Mouse (Mus musculus) CH12.LX (cell line): ENCODE data around the gene Il27ra. TPM values are rescaled to one million over a fixed set of nuclear protein-coding genes. Genes with fewer than 3 reads are reported as not detected.
A peak's percentile ranks its signal among the peaks of the same experiment; 100 is the strongest.

Experiments
- DNase-seq: peaks from one replicate; pipeline ENCODE4 v3.0.0-alpha.2; 2013; ENCODE audit errors: extremely low read depth
- H3K27ac ChIP-seq: 2 replicates; pipeline ENCODE4 v1.5.1; 2012; ENCODE audit warnings: low read depth, mild to moderate bottlenecking, control low read depth, moderate library complexity; ENCODE audit not compliant: insufficient read depth
- H3K27me3 ChIP-seq: replicated peaks from 2 replicates; pipeline ENCODE3; 2012; ENCODE audit warnings: inconsistent platforms
- H3K36me3 ChIP-seq, 2 experiments: replicated peaks in 1 of 2; 2 replicates each; pipeline versions ENCODE3 to v1.6.1; 2012; ENCODE audit warnings: inconsistent platforms in 1 of 2, low read length in 1 of 2, mild to moderate bottlenecking in 1 of 2, mixed read lengths in 1 of 2, moderate library complexity in 1 of 2; ENCODE audit not compliant: control insufficient read depth in 1 of 2, insufficient read depth in 1 of 2
- H3K4me1 ChIP-seq, 2 experiments: 2 replicates each; pipeline ENCODE4 v1.6.1; 2012; ENCODE audit warnings: inconsistent platforms in 1 of 2, moderate library complexity in 1 of 2; ENCODE audit not compliant: insufficient read depth in 2 of 2, control insufficient read depth in 1 of 2
- H3K4me2 ChIP-seq: 2 replicates; pipeline ENCODE4 v1.6.1; 2012; ENCODE audit warnings: low read depth, mild to moderate bottlenecking, control low read depth; ENCODE audit not compliant: poor library complexity, insufficient read depth, severe bottlenecking
- H3K4me3 ChIP-seq, 3 experiments: fragments of 150-350 bp in 1 of 3; sonication (generic) in 1 of 3; replicated peaks in 1 of 3; 2 replicates each; pipeline versions ENCODE3 to v1.5.1; 2011 to 2012; ENCODE audit warnings: low read depth in 2 of 3, low read length in 2 of 3, mild to moderate bottlenecking in 2 of 3, moderate library complexity in 2 of 3, control low read depth in 1 of 3, improper control_type of control experiment in 1 of 3, inconsistent platforms in 1 of 3, mixed read lengths in 1 of 3; ENCODE audit not compliant: poor library complexity in 1 of 3
- H3K79me2 ChIP-seq: replicated peaks from 2 replicates; pipeline ENCODE4 v1.6.1; 2012; ENCODE audit warnings: mild to moderate bottlenecking, moderate library complexity; ENCODE audit not compliant: control insufficient read depth, poor library complexity, insufficient read depth, severe bottlenecking; ENCODE audit errors: extremely low read depth
- H3K9ac ChIP-seq: 2 replicates; pipeline ENCODE4 v1.6.1; 2012; ENCODE audit warnings: low read depth, mild to moderate bottlenecking, control low read depth, moderate library complexity; ENCODE audit not compliant: insufficient read depth
- H3K9me3 ChIP-seq: replicated peaks from 2 replicates; pipeline ENCODE3; 2012; ENCODE audit warnings: low read length, inconsistent platforms, mixed read lengths
- BHLHE40 ChIP-seq: IDR thresholded peaks from 2 replicates; pipeline ENCODE4 v1.6.1; 2011; ENCODE audit warnings: mild to moderate bottlenecking, low read depth, low read length, improper control_type of control experiment
- CHD1 ChIP-seq: IDR thresholded peaks from 2 replicates; pipeline ENCODE4 v1.6.1; 2012; ENCODE audit warnings: low read depth, low read length, improper control_type of control experiment, inconsistent platforms
- CHD2 ChIP-seq: IDR thresholded peaks from 2 replicates; pipeline ENCODE4 v1.6.1; 2011; ENCODE audit warnings: low read length, improper control_type of control experiment
- CTCF ChIP-seq, 2 experiments: IDR thresholded peaks in 1 of 2; conservative IDR thresholded peaks in 1 of 2; 2 replicates each; pipeline ENCODE4 v1.5.1; 2011 to 2012; ENCODE audit warnings: low read depth in 2 of 2, low read length in 2 of 2, improper control_type of control experiment in 1 of 2, inconsistent platforms in 1 of 2, mild to moderate bottlenecking in 1 of 2, moderate library complexity in 1 of 2
- E2F4 ChIP-seq: IDR thresholded peaks from 2 replicates; pipeline ENCODE4 v1.6.1; 2011; ENCODE audit warnings: low read depth, low read length, improper control_type of control experiment; ENCODE audit not compliant: insufficient replicate concordance
- ELF1 ChIP-seq: IDR thresholded peaks from 2 replicates; pipeline ENCODE4 v1.6.1; 2014; ENCODE audit warnings: low read depth, mild to moderate bottlenecking, inconsistent platforms, low read length, improper control_type of control experiment
- EP300 ChIP-seq: IDR thresholded peaks from 2 replicates; pipeline ENCODE4 v1.6.1; 2011; ENCODE audit warnings: low read length, improper control_type of control experiment
- ETS1 ChIP-seq: conservative IDR thresholded peaks from 2 replicates; pipeline ENCODE4 v1.6.1; 2012; ENCODE audit warnings: low read depth, mild to moderate bottlenecking, inconsistent platforms, low read length, improper control_type of control experiment, moderate library complexity
- GABPA ChIP-seq: IDR thresholded peaks from 2 replicates; pipeline ENCODE4 v1.6.1; 2012; ENCODE audit warnings: low read depth, low read length, improper control_type of control experiment, inconsistent platforms; ENCODE audit not compliant: insufficient replicate concordance
- HCFC1 ChIP-seq: IDR thresholded peaks from 2 replicates; pipeline ENCODE4 v1.6.1; 2012; ENCODE audit warnings: low read depth, mild to moderate bottlenecking, inconsistent platforms, low read length, improper control_type of control experiment
- IRF4 ChIP-seq: IDR thresholded peaks from 2 replicates; pipeline ENCODE4 v1.6.1; 2014; ENCODE audit warnings: low read depth, mild to moderate bottlenecking, inconsistent platforms, low read length, improper control_type of control experiment
- JUN ChIP-seq: IDR thresholded peaks from 2 replicates; pipeline ENCODE4 v1.6.1; 2011; ENCODE audit warnings: low read depth, mild to moderate bottlenecking, low read length, improper control_type of control experiment, moderate library complexity; ENCODE audit not compliant: insufficient read depth
- JUND ChIP-seq: conservative IDR thresholded peaks from 2 replicates; pipeline ENCODE4 v1.6.1; 2011; ENCODE audit warnings: low read depth, low read length, improper control_type of control experiment
- KAT2A ChIP-seq: IDR thresholded peaks from 2 replicates; pipeline ENCODE4 v1.6.1; 2012; ENCODE audit warnings: low read length, improper control_type of control experiment, inconsistent platforms; ENCODE audit not compliant: insufficient replicate concordance
- MAFK ChIP-seq: IDR thresholded peaks from 2 replicates; pipeline ENCODE4 v1.6.1; 2011; ENCODE audit warnings: low read length, improper control_type of control experiment; ENCODE audit not compliant: insufficient replicate concordance
- MAX ChIP-seq: IDR thresholded peaks from 2 replicates; pipeline ENCODE4 v1.6.1; 2011; ENCODE audit warnings: low read length, improper control_type of control experiment
- MAZ ChIP-seq: IDR thresholded peaks from 2 replicates; pipeline ENCODE4 v1.6.1; 2012; ENCODE audit warnings: low read depth, mild to moderate bottlenecking, inconsistent platforms, low read length, improper control_type of control experiment, moderate library complexity
- MEF2A ChIP-seq: IDR thresholded peaks from 2 replicates; pipeline ENCODE4 v1.6.1; 2014; ENCODE audit warnings: low read depth, mild to moderate bottlenecking, inconsistent platforms, low read length, improper control_type of control experiment, borderline replicate concordance
- MXI1 ChIP-seq: IDR thresholded peaks from 2 replicates; pipeline ENCODE4 v1.6.1; 2011; ENCODE audit warnings: mild to moderate bottlenecking, low read depth, low read length, improper control_type of control experiment
- MYC ChIP-seq: IDR thresholded peaks from 2 replicates; pipeline ENCODE4 v1.6.1; 2011; ENCODE audit warnings: low read depth, mild to moderate bottlenecking, improper control_type of control experiment, low read length
- NELFE ChIP-seq: IDR thresholded peaks from 2 replicates; pipeline ENCODE4 v1.6.1; 2011; ENCODE audit warnings: low read depth, low read length, improper control_type of control experiment
- NRF1 ChIP-seq: IDR thresholded peaks from 2 replicates; pipeline ENCODE4 v1.6.1; 2014; ENCODE audit warnings: low read depth, mild to moderate bottlenecking, inconsistent platforms, low read length, improper control_type of control experiment, moderate library complexity
- PAX5 ChIP-seq: IDR thresholded peaks from 2 replicates; pipeline ENCODE4 v1.6.1; 2012; ENCODE audit warnings: low read length, inconsistent platforms, mixed read lengths
- POLR2AphosphoS2 ChIP-seq: IDR thresholded peaks from 2 replicates; pipeline ENCODE4 v1.6.1; 2011; ENCODE audit warnings: low read depth, low read length, improper control_type of control experiment
- RAD21 ChIP-seq: IDR thresholded peaks from 2 replicates; pipeline ENCODE4 v1.6.1; 2011; ENCODE audit warnings: low read depth, mild to moderate bottlenecking, low read length, improper control_type of control experiment, moderate library complexity
- RCOR1 ChIP-seq: conservative IDR thresholded peaks from 2 replicates; pipeline ENCODE4 v1.6.1; 2012; ENCODE audit warnings: low read depth, mild to moderate bottlenecking, inconsistent platforms, low read length, improper control_type of control experiment
- SIN3A ChIP-seq: IDR thresholded peaks from 2 replicates; pipeline ENCODE4 v1.6.1; 2012; ENCODE audit warnings: low read length, improper control_type of control experiment, inconsistent platforms
- SMC3 ChIP-seq: IDR thresholded peaks from 2 replicates; pipeline ENCODE4 v1.6.1; 2011; ENCODE audit warnings: low read depth, low read length, improper control_type of control experiment
- TCF12 ChIP-seq: IDR thresholded peaks from 2 replicates; pipeline ENCODE4 v1.6.1; 2014; ENCODE audit warnings: low read depth, mild to moderate bottlenecking, inconsistent platforms, low read length, improper control_type of control experiment
- UBTF ChIP-seq: IDR thresholded peaks from 2 replicates; pipeline ENCODE4 v1.6.1; 2012; ENCODE audit warnings: low read depth, mild to moderate bottlenecking, inconsistent platforms, low read length, improper control_type of control experiment, moderate library complexity
- USF1 ChIP-seq: IDR thresholded peaks from 2 replicates; pipeline ENCODE4 v1.6.1; 2014; ENCODE audit warnings: low read depth, mild to moderate bottlenecking, inconsistent platforms, low read length, improper control_type of control experiment
- ZC3H11A ChIP-seq: IDR thresholded peaks from 2 replicates; pipeline ENCODE4 v1.6.1; 2012; ENCODE audit warnings: low read depth, mild to moderate bottlenecking, inconsistent platforms, low read length, improper control_type of control experiment
- ZKSCAN1 ChIP-seq: IDR thresholded peaks from 2 replicates; pipeline ENCODE4 v1.6.1; 2012; ENCODE audit warnings: low read depth, inconsistent platforms, low read length, improper control_type of control experiment, borderline replicate concordance
- ZMIZ1 ChIP-seq: IDR thresholded peaks from 2 replicates; pipeline ENCODE4 v1.6.1; 2012; ENCODE audit warnings: low read depth, mild to moderate bottlenecking, inconsistent platforms, low read length, improper control_type of control experiment
- dilution Hi-C: fragments of 300-500 bp; cut with MboI; formaldehyde crosslinking; loops from 2 replicates; pipeline ENCODE4 v1.14.3; 2020; ENCODE audit warnings: low sequenced_read_pairs; ENCODE audit not compliant: extremely low pct_unique_long_range_greater_than_20kb, extremely low pct_ligation_motif_present
- in situ Hi-C: fragments of 300-500 bp; cut with MboI; formaldehyde crosslinking; loops from 3 replicates; pipeline ENCODE4 v1.14.3; 2019; ENCODE audit warnings: low sequenced_read_pairs, low pct_ligation_motif_present, low pct_unique_long_range_greater_than_20kb, mixed read lengths
- polyA plus RNA-seq: library from polyadenylated mRNA; unstranded; fragments of >175 nt; gene quantifications from 2 replicates; pipeline ENCODE4 v1.2.1, GENCODE M21; 2012; ENCODE audit warnings: low read depth; ENCODE audit not compliant: insufficient read length
- total RNA-seq, 2 experiments: library from RNA; depleted of rRNA; stranded (reverse); fragments of 300-350 nt in 1 of 2; fragments of >200 nt in 1 of 2; gene quantifications; 2 replicates each; pipeline ENCODE4 v1.2.3; 2012 to 2014

The Il27ra gene
- 0.97 and 1.4 TPM in 2 replicates for total RNA-seq (2012; rRNA removed)
- total RNA-seq (2014; rRNA removed), result 2.1 and 2.3 TPM in 2 replicates
- polyA plus RNA-seq, result 2.4 and 3.0 TPM in 2 replicates

DNA sequence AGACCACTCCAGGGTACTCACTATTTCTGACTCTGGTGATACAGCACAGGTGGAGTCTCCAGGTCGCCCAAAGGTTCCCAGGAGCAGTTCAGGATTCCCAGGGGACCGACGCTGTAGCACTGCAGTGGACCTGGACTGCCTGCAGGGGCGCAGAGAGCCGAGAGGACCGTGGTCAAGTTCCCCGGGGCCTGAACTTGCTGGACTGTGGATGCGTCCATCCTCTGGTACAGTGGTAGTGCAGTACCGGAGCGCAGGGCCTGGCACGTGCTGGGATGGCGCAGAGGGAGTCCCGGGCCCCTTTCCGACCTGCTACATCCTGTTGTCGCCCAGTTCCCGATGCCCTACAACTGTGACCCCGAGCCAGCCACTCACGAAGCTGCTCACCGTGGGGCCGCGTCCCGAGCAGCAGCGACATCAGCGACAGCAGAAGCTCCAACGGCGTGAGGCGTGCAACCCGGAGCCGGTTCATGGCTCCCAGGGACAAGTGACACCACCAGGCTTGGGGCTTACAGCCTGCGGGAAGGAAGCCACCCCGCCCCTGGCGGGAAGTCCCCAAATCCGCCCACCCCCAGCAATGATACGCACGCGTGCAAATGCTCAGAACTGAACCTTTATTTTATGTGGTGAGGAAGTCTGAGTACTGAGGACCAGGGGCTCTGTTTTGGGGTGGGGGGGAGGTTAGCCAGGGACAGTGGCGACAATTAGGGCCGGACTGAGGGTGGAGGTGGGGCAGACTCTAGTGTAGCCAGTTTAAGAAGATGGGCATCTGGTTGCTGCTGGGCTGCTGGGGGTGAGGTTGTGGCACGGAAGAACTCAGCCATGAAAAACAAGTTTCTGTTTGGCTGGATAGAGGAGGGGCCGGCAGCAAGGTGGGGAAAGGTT is at the start of gene Il27ra:
Il27ra (minus strand) TSS at position 524 of the 882 bp plus-strand sequence.
- Histone ChIP-seq H3K27ac (no peak within 1 kb of the TSS), H3K4me1 (peaks cover 6 to 20% of the 10 kb centered on the region in 2 experiments), H3K9ac (peak within 1 kb of the TSS; percentile 59), H3K27me3 (peaks cover 9% of the 10 kb centered on the region), H3K4me3 (peak within 1 kb of the TSS; percentile 44 to 66 (median 66)), H3K36me3 (peaks cover 0 to 20% of the 10 kb centered on the region in 2 experiments), H3K79me2 (no peaks in the 10 kb centered on the region), H3K4me2 (peak within 1 kb of the TSS; percentile 79), H3K9me3 (peaks cover 3% of the 10 kb centered on the region)
- peak; percentile 53 to 78 for TF ChIP-seq CTCF (conservative IDR thresholded peaks at IDR 0.05 in 1 of 2, IDR thresholded peaks at IDR 0.05 in 1 of 2; ENCODE audit: low read depth in 2 of 2, low read length in 2 of 2)
- no peak for TF ChIP-seq ELF1
- TF ChIP-seq NRF1, result peak; percentile 45
- peak; percentile 72; the same call in 1 of the 2 replicates for TF ChIP-seq KAT2A
- no peak for TF ChIP-seq E2F4
- no peak for TF ChIP-seq HCFC1
- TF ChIP-seq UBTF, result no peak
- no peak for TF ChIP-seq MYC
- TF ChIP-seq SIN3A, result peak; percentile 50; the same call in 1 of the 2 replicates
- peak; percentile 54; the same call in 1 of the 2 replicates for TF ChIP-seq MXI1
- TF ChIP-seq RAD21, result peak; percentile 51
- TF ChIP-seq ZMIZ1, result no peak
- TF ChIP-seq NELFE, result no peak
- no peak for TF ChIP-seq JUND
- no peak for TF ChIP-seq POLR2AphosphoS2
- no peak for TF ChIP-seq MEF2A
- no peak for TF ChIP-seq MAX
- TF ChIP-seq IRF4, result peak; percentile 24; the same call in 1 of the 2 replicates
- TF ChIP-seq JUN, result no peak
- TF ChIP-seq PAX5, result no peak
- 0 out of 2 replicates have a peak, but pooled peaks have one; percentile 14 for TF ChIP-seq MAZ
- TF ChIP-seq BHLHE40, result peak; percentile 66
- TF ChIP-seq MAFK, result no peak
- TF ChIP-seq EP300, result no peak
- no peak for TF ChIP-seq USF1
- TF ChIP-seq ETS1, result no peak
- peak; percentile 36 for TF ChIP-seq SMC3
- no peak for TF ChIP-seq CHD1
- TF ChIP-seq ZC3H11A, result no peak
- no peak for TF ChIP-seq TCF12
- TF ChIP-seq RCOR1, result no peak
- no peak for TF ChIP-seq CHD2
- TF ChIP-seq GABPA, result no peak
- TF ChIP-seq ZKSCAN1, result no peak
- peak; percentile 58 for DNase-seq
- in situ Hi-C loops, result loop anchor here (25.0 kb wide), 1 partner anchor 295 kb away; no protein-coding TSS in a partner anchor
- dilution Hi-C loops, result no loop called here
